ENCODE assay signal across 10 mouse cellular contexts in the genomic region with DNA sequence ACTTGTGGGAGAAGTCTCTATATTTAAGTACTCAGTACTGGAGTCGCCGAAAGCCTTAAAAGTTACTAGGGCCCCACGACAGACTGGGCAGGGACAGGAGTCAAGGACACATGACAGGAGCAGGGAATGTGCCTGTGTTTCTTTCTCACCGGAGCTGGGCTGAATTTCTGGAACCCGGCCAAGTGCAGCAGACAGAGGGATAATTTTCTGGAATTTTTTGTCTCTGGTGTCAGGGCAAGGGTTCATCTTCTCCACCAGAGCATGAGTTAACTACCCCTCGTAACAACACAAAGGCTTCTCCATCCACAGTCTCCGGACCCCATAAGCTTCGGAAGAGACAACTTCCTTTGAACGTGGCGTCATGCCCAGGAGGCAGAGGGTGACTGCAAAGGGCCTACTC. TPM values are rescaled to one million over a fixed set of nuclear protein-coding genes. Genes with fewer than 3 reads are reported as not detected.
DNase-seq lines count a peak whose midpoint lies in the region; ATAC-seq lines count a peak whose summit lies in the region.
"Had no signal": no experiment of that assay in that cellular context is flagged by ENCODE, and none has a peak within 500 bp of the region (broad histone marks: within the 10 kb centered on the region; RNA-seq: fewer than 3 reads in every experiment).

No protein-coding gene starts in this region.

- no peak overlapping the region for H3K4me2 ChIP-seq in embryonic facial prominence, embryonic 12.5 days (replicated peaks)

- H3K4me3 ChIP-seq in embryonic facial prominence, embryonic 12.5 days = no peak overlapping the region
- H3K4me3 ChIP-seq in embryonic facial prominence, embryonic 10.5 days = no peak overlapping the region

- no peak for ATAC-seq in embryonic facial prominence, embryonic 12.5 days (ENCODE audit: insufficient number of reproducible peaks, insufficient read depth, low FRiP score, low TSS enrichment)

- no peak overlapping the region for H3K9ac ChIP-seq in embryonic facial prominence, embryonic 12.5 days

- H3K27me3 ChIP-seq in embryonic facial prominence, embryonic 12.5 days = peaks cover 14% of the 10 kb centered on the region; the same call in 1 of the 2 replicates
- peaks cover 30% of the 10 kb centered on the region for H3K27me3 ChIP-seq in embryonic facial prominence, embryonic 10.5 days (replicated peaks; ENCODE audit: low read depth, poor library complexity, severe bottlenecking)

- WGBS in embryonic facial prominence, embryonic 12.5 days = 55% methylated on average over 10 of the region's 10 CpGs
- WGBS in embryonic facial prominence, embryonic 10.5 days = 81% methylated on average over 10 of the region's 10 CpGs

- 0 out of 2 replicates have a peak overlapping the region, but pooled peaks have one; percentile 46 for H3K27ac ChIP-seq in embryonic facial prominence, embryonic 12.5 days
- no peak overlapping the region for H3K27ac ChIP-seq in embryonic facial prominence, embryonic 10.5 days (replicated peaks)
- H3K27ac ChIP-seq: macrophage had no signal

- H3K9me3 ChIP-seq in embryonic facial prominence, embryonic 12.5 days = no peaks in the 10 kb centered on the region
- H3K9me3 ChIP-seq in embryonic facial prominence, embryonic 10.5 days = no peaks in the 10 kb centered on the region

- no peak for DNase-seq in embryonic facial prominence, embryonic 10.5 days (ENCODE audit: low spot score)
- DNase-seq in urinary bladder, postnatal 4 days (ENCODE audit: low spot score in 2 of 2) = peak; percentile 30 to 71
- no peak for DNase-seq in urinary bladder, adult 2 months (ENCODE audit: low spot score)
- DNase-seq in kidney, adult 9 months = peak; percentile 57
- no peak for DNase-seq in spleen, postnatal 14 days (ENCODE audit: low spot score in 2 of 2)
- DNase-seq in left cerebral cortex, adult 9 months (ENCODE audit: low spot score in 2 of 2) = no peak
- DNase-seq in embryo, embryonic 10.5 days (ENCODE audit: low spot score) = no peak

- H3K36me3 ChIP-seq in embryonic facial prominence, embryonic 12.5 days = no peaks in the 10 kb centered on the region
- no peaks in the 10 kb centered on the region for H3K36me3 ChIP-seq in embryonic facial prominence, embryonic 10.5 days (replicated peaks)

- H3K4me1 ChIP-seq in embryonic facial prominence, embryonic 12.5 days = 0 out of 2 replicates have a peak, but pooled peaks cover 5% of the 10 kb centered on the region
- H3K4me1 ChIP-seq in embryonic facial prominence, embryonic 10.5 days = peaks cover 5% of the 10 kb centered on the region; the same call in 1 of the 2 replicates

RNA-seq across cellular contexts. Expression of a gene that starts 4.7 kb away (rescaled TPM):
- polyA plus RNA-seq in embryonic facial prominence, embryonic 12.5 days (2016; fragmentation: Nextera tagmentation; extraction: Ambion mirVana) = 3.3 and 4.4 TPM in 2 replicates
- 1.3 and 1.6 TPM in 2 replicates for polyA plus RNA-seq in embryonic facial prominence, embryonic 10.5 days (2016; fragmentation: Nextera tagmentation; extraction: Ambion mirVana)
- 20.0 and 27.4 TPM in 2 replicates for polyA plus RNA-seq in urinary bladder, adult 2 months (2012; rRNA removed)

RNA-seq across cellular contexts. Expression of a gene that starts 27.5 kb away (rescaled TPM):
- polyA plus RNA-seq in embryonic facial prominence, embryonic 12.5 days (2016; fragmentation: Nextera tagmentation; extraction: Ambion mirVana) = not detected in 2 replicates
- polyA plus RNA-seq in embryonic facial prominence, embryonic 10.5 days (2016; fragmentation: Nextera tagmentation; extraction: Ambion mirVana) = not detected in 2 replicates
- polyA plus RNA-seq in urinary bladder, adult 2 months (2012; rRNA removed) = 0.06 and 0.08 TPM in 2 replicates
- polyA plus RNA-seq: large intestine, adult 2 months; macrophage had no signal

Comparison
In these comparisons a context has a peak if more than half of its experiments do, and no peak if none do; other contexts are left out.
1. DNase-seq: peak in urinary bladder, postnatal 4 days (2 of 2) and kidney, adult 9 months (single experiment); none in embryonic facial prominence, embryonic 10.5 days (single experiment), urinary bladder, adult 2 months (single experiment), spleen, postnatal 14 days (0 of 2), left cerebral cortex, adult 9 months (0 of 2) and embryo, embryonic 10.5 days (single experiment).